Mouse (Mus musculus) forebrain, embryonic 11.5 days (tissue): ENCODE measurements at regions not wholly inside any gene's neighbourhood (a gene's known extent, or its start where the extent isn't known, plus 50 kb on each side); places are given as distances from the start of the nearest gene placed in this dataset.

Source experiments
- ATAC-seq: fragments of 200-750 bp; cut with Nextera tagmentation; replicated peaks from 2 replicates; pipeline ENCODE4 v1.8.0; 2017; ENCODE audit warnings: moderate TSS enrichment; ENCODE audit not compliant: low FRiP score
- DNase-seq: peaks from one replicate; pipeline ENCODE4 v3.0.0-alpha.2; 2017; ENCODE audit warnings: low spot score
- H3K27ac ChIP-seq: fragments of 300-500 bp; sonication (generic); 2 replicates; pipeline ENCODE4 v1.5.1; 2014; ENCODE audit warnings: low read depth, low read length
- H3K27me3 ChIP-seq: fragments of 300-500 bp; sonication (generic); 2 replicates; pipeline ENCODE4 v1.6.1; 2014; ENCODE audit warnings: mild to moderate bottlenecking, low read length, mixed read lengths; ENCODE audit not compliant: control insufficient read depth, insufficient read depth
- H3K36me3 ChIP-seq: fragments of 300-500 bp; sonication (generic); 2 replicates; pipeline ENCODE4 v1.6.1; 2014; ENCODE audit warnings: mild to moderate bottlenecking, low read length, moderate library complexity, mixed read lengths; ENCODE audit not compliant: control insufficient read depth, insufficient read depth
- H3K4me1 ChIP-seq: fragments of 300-500 bp; sonication (generic); replicated peaks from 2 replicates; pipeline ENCODE4 v1.6.1; 2014; ENCODE audit warnings: low read length, mixed read lengths; ENCODE audit not compliant: control insufficient read depth, insufficient read depth
- H3K4me2 ChIP-seq: fragments of 300-500 bp; sonication (generic); 2 replicates; pipeline ENCODE4 v1.6.1; 2014; ENCODE audit warnings: low read depth, mild to moderate bottlenecking, low read length, moderate library complexity, mixed read lengths; ENCODE audit not compliant: severe bottlenecking
- H3K4me3 ChIP-seq: fragments of 300-500 bp; sonication (generic); 2 replicates; pipeline ENCODE4 v1.5.1; 2014; ENCODE audit warnings: low read depth, low read length
- H3K9ac ChIP-seq: fragments of 300-500 bp; sonication (generic); 2 replicates; pipeline ENCODE4 v1.6.1; 2014; ENCODE audit warnings: low read length
- H3K9me3 ChIP-seq: fragments of 300-500 bp; sonication (generic); 2 replicates; pipeline ENCODE4 v1.6.1; 2016; ENCODE audit warnings: low read length, mixed read lengths; ENCODE audit not compliant: control insufficient read depth
- WGBS: fragments of 180-500 bp; shearing (Covaris S2); extraction: QIAGEN DNeasy Blood & Tissue Kit; methylation state at CpG from one replicate; pipeline ENCODE4 v1.1.7; 2014; 5-methylcytosine and 5-hydroxymethylcytosine counted together

DNA sequence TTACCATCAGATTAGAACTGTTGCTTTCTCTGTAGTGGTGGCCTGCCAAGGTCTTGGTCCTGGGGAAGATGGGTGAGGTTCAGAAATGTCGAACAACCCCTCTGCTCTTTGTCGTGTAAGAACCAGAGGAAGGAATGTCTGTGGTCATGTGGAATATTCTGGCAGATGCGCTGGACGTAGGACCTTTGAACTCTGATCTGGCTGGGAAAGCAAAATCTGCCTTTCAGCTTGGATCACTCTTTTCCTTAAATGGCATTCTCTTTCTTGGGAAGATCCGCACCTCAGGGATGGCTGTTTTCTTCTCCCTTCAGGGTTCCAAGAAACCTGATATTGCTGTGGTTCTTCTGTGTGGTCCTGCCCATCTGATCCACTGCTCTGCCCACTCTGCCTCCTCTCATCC lies 155.8 kb upstream of the Jun start:
- Histone ChIP-seq H3K4me3 (no peak overlapping the region), H3K9ac (no peak overlapping the region), H3K4me2 (no peak overlapping the region), H3K27ac (no peak overlapping the region), H3K9me3 (no peaks in the 10 kb centered on the region), H3K27me3 (no peaks in the 10 kb centered on the region), H3K36me3 (no peaks in the 10 kb centered on the region), H3K4me1 (no peaks in the 10 kb centered on the region; the same call in 1 of the 2 replicates)
- no peak for DNase-seq
- ATAC-seq = no peak
- 78% methylated on average over 5 of the region's 5 CpGs for WGBS

DNA sequence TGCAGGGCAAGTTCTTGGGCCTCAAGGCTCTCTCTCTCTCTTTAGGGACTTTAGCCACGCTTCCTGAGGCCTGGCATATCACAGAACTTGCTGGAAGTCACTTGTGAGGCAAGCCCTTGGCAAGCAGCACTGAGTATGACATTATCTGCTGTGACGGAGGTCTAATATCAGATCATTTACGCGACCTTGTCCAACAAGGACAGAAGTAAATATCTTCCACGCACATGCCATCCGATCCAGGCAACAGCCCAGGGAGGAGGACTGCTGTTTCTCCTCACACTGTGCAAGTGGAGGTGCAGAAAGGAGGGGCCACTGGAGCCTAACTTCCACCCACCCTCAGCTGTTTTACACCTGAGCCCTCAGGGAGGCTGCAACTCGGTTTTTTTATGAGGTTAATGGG lies 156.8 kb upstream of the Jun start:
- H3K4me2 ChIP-seq = no peak overlapping the region
- no peak for ATAC-seq
- H3K4me3 ChIP-seq = no peak overlapping the region
- H3K9me3 ChIP-seq = no peaks in the 10 kb centered on the region
- 87% methylated on average over 7 of the region's 7 CpGs for whole genome bisulfite sequencing
- no peak for DNase-seq
- H3K27ac ChIP-seq = no peak overlapping the region
- no peaks in the 10 kb centered on the region; the same call in 1 of the 2 replicates for H3K4me1 ChIP-seq
- H3K36me3 ChIP-seq = no peaks in the 10 kb centered on the region
- H3K27me3 ChIP-seq = no peaks in the 10 kb centered on the region
- H3K9ac ChIP-seq = no peak overlapping the region

DNA sequence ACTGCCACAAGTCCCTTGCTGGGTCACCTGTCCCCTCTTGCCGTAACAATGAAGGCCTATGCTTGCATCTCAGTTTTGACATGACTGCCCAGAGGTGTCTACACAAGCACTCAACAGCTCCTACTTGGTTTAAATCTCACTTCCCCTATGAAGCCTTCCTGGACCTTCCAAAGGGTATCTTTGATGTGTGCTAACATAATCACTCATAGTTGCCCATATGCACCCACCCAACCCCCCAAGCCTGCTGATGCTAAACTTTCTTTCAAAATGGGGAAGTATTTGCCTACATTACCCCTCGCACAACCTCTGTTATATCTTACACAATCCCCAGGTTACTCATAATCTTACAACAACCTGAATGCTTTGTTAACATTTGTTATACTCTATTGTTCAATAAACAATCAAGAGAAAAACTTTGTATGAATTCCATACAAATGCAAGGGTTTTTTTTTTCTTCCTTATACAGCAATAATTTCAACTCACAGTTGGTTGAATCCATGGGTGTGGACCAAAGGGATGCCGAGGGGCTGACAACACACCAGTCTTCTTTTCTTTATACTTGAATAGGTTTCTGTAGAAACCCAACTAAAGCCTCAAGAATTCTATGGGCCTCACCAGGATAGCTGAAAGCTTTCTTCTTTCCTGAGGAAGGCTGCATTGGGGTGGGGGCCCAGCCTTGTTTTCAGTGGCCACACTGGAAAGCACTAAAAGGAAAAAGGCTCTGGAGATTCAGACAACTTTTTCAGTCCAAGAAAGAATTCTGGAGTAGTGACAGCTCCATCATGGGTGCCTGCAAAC lies 157.5 kb upstream of the Jun start:
- H3K4me2 ChIP-seq = no peak overlapping the region
- H3K4me3 ChIP-seq = no peak overlapping the region
- no peak overlapping the region for H3K27ac ChIP-seq
- no peak for ATAC-seq
- H3K4me1 ChIP-seq = no peaks in the 10 kb centered on the region; the same call in 1 of the 2 replicates
- WGBS = 69% methylated on average over 3 of the region's 3 CpGs
- DNase-seq = no peak
- H3K27me3 ChIP-seq = no peaks in the 10 kb centered on the region
- no peak overlapping the region for H3K9ac ChIP-seq
- no peaks in the 10 kb centered on the region for H3K36me3 ChIP-seq
- no peaks in the 10 kb centered on the region for H3K9me3 ChIP-seq

DNA sequence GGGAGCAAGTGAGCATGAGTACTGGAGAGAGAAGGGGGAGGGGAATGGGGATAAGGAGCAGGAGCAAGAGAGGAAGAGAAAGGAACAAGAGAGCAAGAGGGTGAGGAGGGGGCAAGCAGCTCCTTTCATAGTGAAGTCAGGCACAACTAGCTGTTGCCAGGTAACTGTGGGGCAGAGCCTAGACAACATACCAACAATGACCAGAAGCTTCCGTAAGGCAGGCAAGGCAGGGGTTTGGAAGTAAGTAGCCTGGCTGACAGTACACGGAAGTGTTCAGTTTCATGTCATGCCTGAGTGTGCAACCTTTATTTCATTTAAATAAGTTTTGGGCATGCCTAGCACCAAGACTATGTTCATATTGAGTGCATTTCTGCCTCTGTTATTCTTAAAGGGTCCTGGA lies 160.5 kb upstream of the Jun start:
- DNase-seq = no peak
- no peak overlapping the region for H3K9ac ChIP-seq
- no peak overlapping the region for H3K4me2 ChIP-seq
- no peaks in the 10 kb centered on the region for H3K9me3 ChIP-seq
- H3K36me3 ChIP-seq = no peaks in the 10 kb centered on the region
- 50% methylated on average over 2 of the region's 2 CpGs for WGBS
- H3K27ac ChIP-seq = no peak overlapping the region
- no peaks in the 10 kb centered on the region; the same call in 1 of the 2 replicates for H3K4me1 ChIP-seq
- 0 out of 2 replicates have a peak, but pooled peaks have one; percentile 15 for ATAC-seq
- no peaks in the 10 kb centered on the region for H3K27me3 ChIP-seq
- H3K4me3 ChIP-seq = no peak overlapping the region

DNA sequence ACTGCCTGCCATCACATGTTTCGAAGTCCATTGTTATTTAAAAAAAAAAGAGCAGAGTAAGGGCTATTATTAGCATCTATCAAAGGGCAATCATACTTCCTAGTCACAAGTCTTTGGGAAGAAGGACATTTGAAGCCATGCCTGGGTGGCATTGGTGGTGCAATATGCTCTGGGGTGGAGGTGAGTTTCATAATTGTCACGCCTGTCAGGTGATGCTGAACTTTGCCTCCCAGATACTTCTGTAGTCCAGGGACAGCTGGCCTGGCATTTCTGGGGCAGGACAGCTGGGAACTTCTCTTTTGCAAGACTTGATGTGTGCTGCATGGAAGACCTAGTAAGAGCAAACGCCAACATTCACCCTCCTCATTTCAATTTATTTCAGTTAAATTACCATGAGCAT lies 161.0 kb upstream of the Jun start:
- no peak overlapping the region for H3K27ac ChIP-seq
- no peak overlapping the region for H3K9ac ChIP-seq
- no peaks in the 10 kb centered on the region for H3K9me3 ChIP-seq
- H3K27me3 ChIP-seq = no peaks in the 10 kb centered on the region
- no peak overlapping the region for H3K4me2 ChIP-seq
- H3K4me1 ChIP-seq = no peaks in the 10 kb centered on the region; the same call in 1 of the 2 replicates
- H3K36me3 ChIP-seq = no peaks in the 10 kb centered on the region
- whole genome bisulfite sequencing = 85% methylated on average over 3 of the region's 3 CpGs
- ATAC-seq (no peak), DNase-seq (no peak)
- H3K4me3 ChIP-seq = no peak overlapping the region

DNA sequence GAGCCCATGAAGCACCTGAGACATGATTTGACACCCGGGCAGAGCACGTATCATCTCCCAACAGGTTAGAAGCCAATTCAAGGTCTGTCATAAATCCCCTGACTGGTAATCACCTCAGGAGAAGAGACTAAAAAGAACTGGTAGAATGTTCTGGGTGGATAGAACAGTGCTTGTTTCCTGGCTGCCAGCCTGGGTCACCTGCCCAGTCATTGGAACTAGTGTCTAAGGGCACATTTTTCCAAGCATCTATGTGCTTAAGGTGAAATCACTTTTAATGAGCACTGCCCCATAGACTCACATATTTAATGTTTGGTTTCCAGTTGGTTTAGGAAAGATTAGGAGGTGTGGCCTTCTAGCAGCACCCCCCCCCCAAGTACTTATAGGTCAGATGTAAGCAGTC lies 162.0 kb upstream of the Jun start:
- no peak for ATAC-seq

DNA sequence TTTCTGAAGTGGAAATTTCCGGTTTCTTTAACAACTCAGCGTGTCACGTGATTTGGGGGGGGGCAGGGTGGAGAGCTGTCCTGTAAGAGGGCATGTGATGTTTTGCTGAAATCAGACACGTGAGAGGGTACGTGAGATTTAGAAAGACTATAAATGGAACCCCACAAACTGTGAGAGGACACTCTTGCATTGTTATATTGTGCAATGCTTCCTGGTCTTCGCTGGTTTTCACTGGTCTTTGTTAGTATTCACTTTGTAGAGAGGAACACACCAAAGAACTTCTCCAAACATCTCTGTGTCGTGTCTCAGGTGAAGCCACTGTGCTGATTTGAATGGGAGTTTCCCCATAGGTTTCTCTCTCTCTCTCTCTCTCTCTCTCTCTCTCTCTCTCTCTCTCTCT lies 163.2 kb upstream of the Jun start:
- Histone ChIP-seq H3K4me3 (no peak overlapping the region), H3K4me1 (no peaks in the 10 kb centered on the region; the same call in 1 of the 2 replicates), H3K4me2 (no peak overlapping the region), H3K27me3 (no peaks in the 10 kb centered on the region), H3K9me3 (no peaks in the 10 kb centered on the region), H3K36me3 (no peaks in the 10 kb centered on the region), H3K27ac (no peak overlapping the region), H3K9ac (no peak overlapping the region)
- ATAC-seq (no peak), DNase-seq (no peak)
- WGBS = 86% methylated on average over 7 of the region's 7 CpGs

More for the DNA sequence above, 162.0 kb upstream of the Jun start:
- Histone ChIP-seq H3K27ac (no peak overlapping the region), H3K9me3 (no peaks in the 10 kb centered on the region), H3K9ac (no peak overlapping the region), H3K4me2 (no peak overlapping the region), H3K36me3 (no peaks in the 10 kb centered on the region), H3K4me1 (no peaks in the 10 kb centered on the region; the same call in 1 of the 2 replicates), H3K27me3 (no peaks in the 10 kb centered on the region), H3K4me3 (no peak overlapping the region)
- no peak for DNase-seq
- WGBS = 95% methylated on average over 2 of the region's 2 CpGs

DNA sequence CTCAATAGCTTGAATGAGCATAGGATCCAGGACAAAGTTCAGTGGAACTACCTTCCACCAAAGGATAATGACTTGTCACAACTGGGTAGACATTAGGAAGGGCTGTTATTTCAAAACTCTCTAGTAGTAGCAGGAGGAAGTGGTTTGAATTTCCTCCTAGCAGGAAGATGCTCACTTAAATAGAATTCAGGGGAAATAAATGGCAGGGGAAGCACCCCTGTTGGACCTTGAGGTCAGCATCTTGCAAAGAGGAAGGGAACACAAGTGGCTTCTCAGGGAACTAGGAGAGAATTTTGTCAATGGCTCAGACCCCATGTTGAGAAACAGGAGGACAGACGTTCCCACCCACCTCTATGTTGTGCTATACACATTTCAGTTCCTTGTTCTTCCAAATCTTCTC lies 178.4 kb upstream of the Jun start:
- DNase-seq (no peak), ATAC-seq (no peak)
- H3K9me3 ChIP-seq = no peaks in the 10 kb centered on the region
- H3K27ac ChIP-seq = no peak overlapping the region
- no peak overlapping the region for H3K9ac ChIP-seq
- 79% methylated on average over 1 of the region's 1 CpGs for WGBS
- H3K4me2 ChIP-seq = no peak overlapping the region
- H3K27me3 ChIP-seq = no peaks in the 10 kb centered on the region
- H3K36me3 ChIP-seq = no peaks in the 10 kb centered on the region
- no peak overlapping the region for H3K4me3 ChIP-seq
- no peaks in the 10 kb centered on the region for H3K4me1 ChIP-seq

DNA sequence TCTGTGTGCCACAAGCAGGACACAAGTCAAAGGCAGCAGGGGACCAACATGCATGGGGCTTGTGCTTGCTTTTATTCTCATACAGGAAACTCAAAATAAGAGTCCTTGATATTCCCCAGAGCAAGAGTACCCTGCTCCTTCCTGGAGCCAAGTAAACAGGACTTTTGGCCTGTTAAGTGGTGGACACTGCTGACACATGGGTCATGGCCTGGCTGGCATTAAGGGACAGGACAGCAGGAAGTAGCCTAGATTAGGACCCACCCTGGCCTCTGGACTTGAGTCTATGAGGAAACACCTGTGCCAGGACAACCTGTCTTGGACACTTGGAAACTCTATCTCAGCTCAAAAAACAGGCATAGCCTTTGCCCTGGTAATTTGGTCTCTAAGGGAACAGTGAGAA lies 181.0 kb upstream of the Jun start:
- H3K27me3 ChIP-seq = no peaks in the 10 kb centered on the region
- no peak for DNase-seq

More for the DNA sequence above, 181.0 kb upstream of the Jun start:
- no peaks in the 10 kb centered on the region for H3K9me3 ChIP-seq
- no peak for ATAC-seq
- no peak overlapping the region for H3K4me3 ChIP-seq
- no peak overlapping the region for H3K4me2 ChIP-seq
- no peaks in the 10 kb centered on the region for H3K36me3 ChIP-seq
- H3K4me1 ChIP-seq = no peaks in the 10 kb centered on the region
- H3K9ac ChIP-seq = no peak overlapping the region
- no peak overlapping the region for H3K27ac ChIP-seq
